Mouse (Mus musculus) granulocyte monocyte progenitor cell, adult 5-6 weeks (primary cell): ENCODE measurements at regions not wholly inside any gene's neighbourhood (a gene's known extent, or its start where the extent isn't known, plus 50 kb on each side); places are given as distances from the start of the nearest gene placed in this dataset.

ENCODE experiments used
- ATAC-seq: replicated peaks from 2 replicates; pipeline ENCODE4 v1.8.0; 2016; ENCODE audit warnings: mild to moderate bottlenecking, moderate TSS enrichment, inconsistent platforms; ENCODE audit not compliant: poor library complexity, severe bottlenecking

GRCm38 (mm10) chr10:126660024-126660423 is 241.1 kb downstream of the Atp23 start:
- ATAC-seq = no peak

GRCm38 (mm10) chr10:126652693-126653092 is 248.5 kb downstream of the Atp23 start:
- ATAC-seq = no peak

GRCm38 (mm10) chr10:126646587-126646986 is 254.6 kb downstream of the Atp23 start:
- no peak for ATAC-seq

GRCm38 (mm10) chr10:126641792-126642289 is 259.3 kb downstream of the Atp23 start:
- ATAC-seq = no peak

GRCm38 (mm10) chr10:126634731-126635130 is 266.4 kb downstream of the Atp23 start:
- ATAC-seq = no peak

- no peak for ATAC-seq
Observed at GRCm38 (mm10) chr10:126628057-126628456, 273.1 kb downstream of the Atp23 start.

- peak; percentile 53; the same call in 1 of the 2 replicates for ATAC-seq
Observed at GRCm38 (mm10) chr10:126625466-126625865, 275.7 kb downstream of the Atp23 start.

- ATAC-seq = no peak
Observed at GRCm38 (mm10) chr10:126620802-126621201, 280.4 kb downstream of the Atp23 start.

GRCm38 (mm10) chr10:126619970-126620369 is 281.2 kb downstream of the Atp23 start:
- ATAC-seq = no peak

GRCm38 (mm10) chr10:126612226-126612625 is 288.9 kb downstream of the Atp23 start:
- ATAC-seq = no peak

GRCm38 (mm10) chr10:126610506-126610905 is 290.6 kb downstream of the Atp23 start:
- no peak for ATAC-seq

GRCm38 (mm10) chr10:126599686-126600085 is 301.5 kb downstream of the Atp23 start:
- ATAC-seq = no peak

GRCm38 (mm10) chr10:126568155-126568554 is 333.0 kb downstream of the Atp23 start:
- no peak for ATAC-seq

- ATAC-seq = no peak
Observed at GRCm38 (mm10) chr10:126565326-126565725, 335.8 kb downstream of the Atp23 start.

GRCm38 (mm10) chr10:126555080-126555479 is 346.1 kb downstream of the Atp23 start:
- ATAC-seq = no peak

GRCm38 (mm10) chr10:126531950-126532349 is 369.2 kb downstream of the Atp23 start:
- no peak for ATAC-seq

- ATAC-seq = peak; percentile 50; the same call in 1 of the 2 replicates
Observed at GRCm38 (mm10) chr10:126531368-126531767, 369.8 kb downstream of the Atp23 start.

- ATAC-seq = no peak
Observed at GRCm38 (mm10) chr10:126528801-126529200, 372.4 kb downstream of the Atp23 start.

- no peak for ATAC-seq
Observed at GRCm38 (mm10) chr10:126526186-126526585, 375.0 kb downstream of the Atp23 start.

- ATAC-seq = no peak
Observed at GRCm38 (mm10) chr10:126521836-126522815, 379.0 kb downstream of the Atp23 start.

- no peak for ATAC-seq
Observed at GRCm38 (mm10) chr10:126520973-126521372, 380.2 kb downstream of the Atp23 start.

GRCm38 (mm10) chr10:126513185-126513584 is 388.0 kb downstream of the Atp23 start:
- no peak; the same call in 1 of the 2 replicates for ATAC-seq
